Mouse (Mus musculus): ENCODE data around the gene Nemp2. TPM values are rescaled to one million over a fixed set of nuclear protein-coding genes. Genes with fewer than 3 reads are reported as not detected.

The Nemp2 gene
- polyA plus RNA-seq, 1 experiment from 2014 or later, result 5.4 TPM

GRCm38 (mm10) chr1:52618217-52618616 lies 12.3 kb upstream of the Nemp2 start:
- Histone ChIP-seq H3K9me3 (ENCODE audit: control insufficient read depth, low read length) (no peaks in the 10 kb centered on the region), H3K36me3 (ENCODE audit: control insufficient read depth, insufficient read depth, low read length) (no peaks in the 10 kb centered on the region), H3K4me3 (ENCODE audit: low read length) (no peak overlapping the region), H3K4me1 (ENCODE audit: control insufficient read depth, insufficient read depth, low read depth, low read length) (no peaks in the 10 kb centered on the region), H3K9ac (ENCODE audit: low read depth, low read length) (no peak overlapping the region), H3K4me2 (ENCODE audit: low read length) (no peak overlapping the region), H3K27me3 (replicated peaks; ENCODE audit: control insufficient read depth, insufficient read depth, low read length) (no peaks in the 10 kb centered on the region), H3K27ac (ENCODE audit: low read depth, low read length) (no peak overlapping the region)
- WGBS, result 86% methylated on average over 1 of the region's 1 CpGs
- no peak for ATAC-seq

- Histone ChIP-seq H3K9ac (ENCODE audit: low read depth, low read length) (no peak overlapping the region), H3K36me3 (ENCODE audit: control insufficient read depth, insufficient read depth, low read length) (no peaks in the 10 kb centered on the region), H3K27ac (ENCODE audit: low read depth, low read length) (no peak overlapping the region), H3K4me2 (ENCODE audit: low read length) (no peak overlapping the region), H3K4me1 (ENCODE audit: control insufficient read depth, insufficient read depth, low read depth, low read length) (no peaks in the 10 kb centered on the region), H3K27me3 (replicated peaks; ENCODE audit: control insufficient read depth, insufficient read depth, low read length) (no peaks in the 10 kb centered on the region), H3K9me3 (ENCODE audit: control insufficient read depth, low read length) (no peaks in the 10 kb centered on the region), H3K4me3 (ENCODE audit: low read length) (no peak overlapping the region)
- ATAC-seq, result no peak
Observed at GRCm38 (mm10) chr1:52620442-52620841, 10.1 kb upstream of the Nemp2 start.

GRCm38 (mm10) chr1:52630937-52631299 lies 415 bp downstream of the Nemp2 start:
- Histone ChIP-seq H3K9me3 (ENCODE audit: control insufficient read depth, low read length) (no peaks in the 10 kb centered on the region), H3K4me1 (ENCODE audit: control insufficient read depth, insufficient read depth, low read depth, low read length) (peaks cover 11% of the 10 kb centered on the region), H3K4me3 (ENCODE audit: low read length) (peak overlapping the region; percentile 96), H3K27me3 (replicated peaks; ENCODE audit: control insufficient read depth, insufficient read depth, low read length) (no peaks in the 10 kb centered on the region), H3K9ac (ENCODE audit: low read depth, low read length) (peak overlapping the region; percentile 96), H3K4me2 (ENCODE audit: low read length) (peak overlapping the region; percentile 65), H3K36me3 (ENCODE audit: control insufficient read depth, insufficient read depth, low read length) (no peaks in the 10 kb centered on the region), H3K27ac (ENCODE audit: low read depth, low read length) (peak overlapping the region; percentile 93)
- peak; percentile 87 for ATAC-seq
- under 1% methylated on average over 6 of the region's 6 CpGs for whole genome bisulfite sequencing

GRCm38 (mm10) chr1:52631570-52631969 lies 1.1 kb downstream of the Nemp2 start:
- no peaks in the 10 kb centered on the region for H3K9me3 ChIP-seq (ENCODE audit: control insufficient read depth, low read length)
- H3K4me1 ChIP-seq (ENCODE audit: control insufficient read depth, insufficient read depth, low read depth, low read length), result peaks cover 11% of the 10 kb centered on the region
- ATAC-seq, result no peak
- 72% methylated on average over 2 of the region's 2 CpGs for WGBS
- H3K4me3 ChIP-seq (ENCODE audit: low read length), result peak overlapping the region; percentile 96
- H3K27ac ChIP-seq (ENCODE audit: low read depth, low read length), result no peak overlapping the region
- H3K9ac ChIP-seq (ENCODE audit: low read depth, low read length), result no peak overlapping the region; the same call in 1 of the 2 replicates
- H3K4me2 ChIP-seq (ENCODE audit: low read length), result peak overlapping the region; percentile 65
- H3K36me3 ChIP-seq (ENCODE audit: control insufficient read depth, insufficient read depth, low read length), result no peaks in the 10 kb centered on the region
- no peaks in the 10 kb centered on the region for H3K27me3 ChIP-seq (replicated peaks; ENCODE audit: control insufficient read depth, insufficient read depth, low read length)

- H3K9me3 ChIP-seq (ENCODE audit: control insufficient read depth, low read length), result no peaks in the 10 kb centered on the region
- H3K4me2 ChIP-seq (ENCODE audit: low read length), result no peak overlapping the region
- no peak overlapping the region for H3K9ac ChIP-seq (ENCODE audit: low read depth, low read length)
- WGBS, result 94% methylated on average over 6 of the region's 6 CpGs
- peaks cover 11% of the 10 kb centered on the region for H3K4me1 ChIP-seq (ENCODE audit: control insufficient read depth, insufficient read depth, low read depth, low read length)
- ATAC-seq, result no peak
- H3K4me3 ChIP-seq (ENCODE audit: low read length), result no peak overlapping the region
- no peaks in the 10 kb centered on the region for H3K27me3 ChIP-seq (replicated peaks; ENCODE audit: control insufficient read depth, insufficient read depth, low read length)
- H3K27ac ChIP-seq (ENCODE audit: low read depth, low read length), result no peak overlapping the region
- H3K36me3 ChIP-seq (ENCODE audit: control insufficient read depth, insufficient read depth, low read length), result no peaks in the 10 kb centered on the region
Observed at GRCm38 (mm10) chr1:52634251-52634650, 3.7 kb downstream of the Nemp2 start.

- peaks cover 11% of the 10 kb centered on the region for H3K4me1 ChIP-seq (ENCODE audit: control insufficient read depth, insufficient read depth, low read depth, low read length)
- H3K36me3 ChIP-seq (ENCODE audit: control insufficient read depth, insufficient read depth, low read length), result no peaks in the 10 kb centered on the region; the same call in 1 of the 2 replicates
- no peak overlapping the region for H3K9ac ChIP-seq (ENCODE audit: low read depth, low read length)
- ATAC-seq, result no peak
- H3K9me3 ChIP-seq (ENCODE audit: control insufficient read depth, low read length), result no peaks in the 10 kb centered on the region
- no peaks in the 10 kb centered on the region for H3K27me3 ChIP-seq (replicated peaks; ENCODE audit: control insufficient read depth, insufficient read depth, low read length)
- H3K27ac ChIP-seq (ENCODE audit: low read depth, low read length), result no peak overlapping the region
- no peak overlapping the region for H3K4me2 ChIP-seq (ENCODE audit: low read length)
- 96% methylated on average over 3 of the region's 3 CpGs for WGBS
- no peak overlapping the region for H3K4me3 ChIP-seq (ENCODE audit: low read length)
Observed at GRCm38 (mm10) chr1:52635932-52636331, 5.4 kb downstream of the Nemp2 start.

- Histone ChIP-seq H3K27ac (ENCODE audit: low read depth, low read length) (no peak overlapping the region), H3K4me2 (ENCODE audit: low read length) (no peak overlapping the region), H3K4me3 (ENCODE audit: low read length) (no peak overlapping the region), H3K36me3 (ENCODE audit: control insufficient read depth, insufficient read depth, low read length) (no peaks in the 10 kb centered on the region; the same call in 1 of the 2 replicates), H3K9me3 (ENCODE audit: control insufficient read depth, low read length) (no peaks in the 10 kb centered on the region), H3K27me3 (replicated peaks; ENCODE audit: control insufficient read depth, insufficient read depth, low read length) (no peaks in the 10 kb centered on the region), H3K4me1 (ENCODE audit: control insufficient read depth, insufficient read depth, low read depth, low read length) (no peaks in the 10 kb centered on the region), H3K9ac (ENCODE audit: low read depth, low read length) (no peak overlapping the region)
- no peak for ATAC-seq
- WGBS, result 83% methylated on average over 2 of the region's 2 CpGs
Observed at GRCm38 (mm10) chr1:52638101-52638500, 7.6 kb downstream of the Nemp2 start.

GRCm38 (mm10) chr1:52639090-52639489 lies 8.6 kb downstream of the Nemp2 start:
- H3K27me3 ChIP-seq (replicated peaks; ENCODE audit: control insufficient read depth, insufficient read depth, low read length), result no peaks in the 10 kb centered on the region
- no peak overlapping the region for H3K4me2 ChIP-seq (ENCODE audit: low read length)
- no peak overlapping the region for H3K4me3 ChIP-seq (ENCODE audit: low read length)
- ATAC-seq, result no peak
- H3K4me1 ChIP-seq (ENCODE audit: control insufficient read depth, insufficient read depth, low read depth, low read length), result no peaks in the 10 kb centered on the region
- 88% methylated on average over 7 of the region's 7 CpGs for WGBS
- H3K9ac ChIP-seq (ENCODE audit: low read depth, low read length), result no peak overlapping the region
- H3K9me3 ChIP-seq (ENCODE audit: control insufficient read depth, low read length), result no peaks in the 10 kb centered on the region
- H3K27ac ChIP-seq (ENCODE audit: low read depth, low read length), result no peak overlapping the region
- H3K36me3 ChIP-seq (ENCODE audit: control insufficient read depth, insufficient read depth, low read length), result no peaks in the 10 kb centered on the region; the same call in 1 of the 2 replicates

- no peak overlapping the region for H3K27ac ChIP-seq (ENCODE audit: low read depth, low read length)
- no peaks in the 10 kb centered on the region; the same call in 1 of the 2 replicates for H3K36me3 ChIP-seq (ENCODE audit: control insufficient read depth, insufficient read depth, low read length)
- H3K4me2 ChIP-seq (ENCODE audit: low read length), result no peak overlapping the region
- no peak overlapping the region for H3K4me3 ChIP-seq (ENCODE audit: low read length)
- H3K27me3 ChIP-seq (replicated peaks; ENCODE audit: control insufficient read depth, insufficient read depth, low read length), result no peaks in the 10 kb centered on the region
- no peaks in the 10 kb centered on the region for H3K9me3 ChIP-seq (ENCODE audit: control insufficient read depth, low read length)
- WGBS, result 94% methylated on average over 6 of the region's 6 CpGs
- no peak overlapping the region for H3K9ac ChIP-seq (ENCODE audit: low read depth, low read length)
- ATAC-seq, result no peak
- no peaks in the 10 kb centered on the region for H3K4me1 ChIP-seq (ENCODE audit: control insufficient read depth, insufficient read depth, low read depth, low read length)
Observed at GRCm38 (mm10) chr1:52640266-52640665, 9.8 kb downstream of the Nemp2 start.

GRCm38 (mm10) chr1:52640736-52641135 lies 10.2 kb downstream of the Nemp2 start:
- 95% methylated on average over 4 of the region's 4 CpGs for WGBS
- Histone ChIP-seq H3K4me3 (ENCODE audit: low read length) (no peak overlapping the region), H3K9me3 (ENCODE audit: control insufficient read depth, low read length) (no peaks in the 10 kb centered on the region), H3K4me2 (ENCODE audit: low read length) (no peak overlapping the region), H3K4me1 (ENCODE audit: control insufficient read depth, insufficient read depth, low read depth, low read length) (no peaks in the 10 kb centered on the region), H3K27me3 (replicated peaks; ENCODE audit: control insufficient read depth, insufficient read depth, low read length) (no peaks in the 10 kb centered on the region), H3K27ac (ENCODE audit: low read depth, low read length) (no peak overlapping the region), H3K9ac (ENCODE audit: low read depth, low read length) (no peak overlapping the region), H3K36me3 (ENCODE audit: control insufficient read depth, insufficient read depth, low read length) (peaks cover under 1% of the 10 kb centered on the region; the same call in 1 of the 2 replicates)
- no peak for ATAC-seq
